Mouse (Mus musculus): ENCODE measurements around the gene Jmy. TPM values are rescaled to one million over a fixed set of nuclear protein-coding genes. Genes with fewer than 3 reads are reported as not detected.

Jmy gene
- total RNA-seq, 2 experiments from 2014 or later: 32.8 to 33.8 TPM

DNA sequence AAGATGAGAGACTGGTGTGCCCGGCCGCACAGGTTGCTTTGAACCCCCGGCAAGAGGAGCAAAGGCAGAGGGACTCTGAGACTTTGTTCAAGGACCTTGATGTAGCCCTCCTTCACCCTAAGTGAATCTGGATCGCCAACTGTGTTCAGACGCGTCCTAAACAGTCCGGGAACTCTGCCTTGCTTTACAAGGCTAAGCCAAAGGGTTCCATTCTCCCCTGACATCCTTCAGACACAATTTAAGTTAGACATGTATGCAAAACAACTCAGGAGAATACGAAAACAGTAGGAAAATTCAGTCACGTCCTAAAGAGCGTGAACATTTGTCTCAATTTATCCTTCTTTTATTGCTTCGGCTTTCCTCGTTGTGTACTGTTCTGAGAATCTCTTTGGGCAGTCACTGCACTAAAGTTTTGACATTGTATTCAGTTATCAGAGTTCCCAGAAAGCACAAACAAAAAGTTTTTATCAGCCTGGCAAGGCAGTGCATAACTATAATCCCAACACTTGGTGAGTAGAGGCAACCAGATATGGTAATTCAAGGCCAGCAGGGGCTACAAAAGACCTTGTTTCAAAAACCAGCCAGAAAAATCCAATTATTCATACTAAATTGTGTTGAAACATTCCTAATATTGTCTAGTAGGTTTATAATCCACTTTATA, 495 bp upstream of the Jmy start:
- intact Hi-C loops (cut with DNase I): loop anchor here (1.0 to 10.0 kb wide), 5 partner anchors 38 to 355 kb away; partner anchors contain the start of gene Cmya5
- peak overlapping the region; percentile 97 for H3K27ac ChIP-seq
- no peak for TF ChIP-seq CTCF (IDR thresholded peaks at IDR 0.05)
- peak overlapping the region; percentile 85 for H3K4me3 ChIP-seq
- DNase-seq: no peak

DNA sequence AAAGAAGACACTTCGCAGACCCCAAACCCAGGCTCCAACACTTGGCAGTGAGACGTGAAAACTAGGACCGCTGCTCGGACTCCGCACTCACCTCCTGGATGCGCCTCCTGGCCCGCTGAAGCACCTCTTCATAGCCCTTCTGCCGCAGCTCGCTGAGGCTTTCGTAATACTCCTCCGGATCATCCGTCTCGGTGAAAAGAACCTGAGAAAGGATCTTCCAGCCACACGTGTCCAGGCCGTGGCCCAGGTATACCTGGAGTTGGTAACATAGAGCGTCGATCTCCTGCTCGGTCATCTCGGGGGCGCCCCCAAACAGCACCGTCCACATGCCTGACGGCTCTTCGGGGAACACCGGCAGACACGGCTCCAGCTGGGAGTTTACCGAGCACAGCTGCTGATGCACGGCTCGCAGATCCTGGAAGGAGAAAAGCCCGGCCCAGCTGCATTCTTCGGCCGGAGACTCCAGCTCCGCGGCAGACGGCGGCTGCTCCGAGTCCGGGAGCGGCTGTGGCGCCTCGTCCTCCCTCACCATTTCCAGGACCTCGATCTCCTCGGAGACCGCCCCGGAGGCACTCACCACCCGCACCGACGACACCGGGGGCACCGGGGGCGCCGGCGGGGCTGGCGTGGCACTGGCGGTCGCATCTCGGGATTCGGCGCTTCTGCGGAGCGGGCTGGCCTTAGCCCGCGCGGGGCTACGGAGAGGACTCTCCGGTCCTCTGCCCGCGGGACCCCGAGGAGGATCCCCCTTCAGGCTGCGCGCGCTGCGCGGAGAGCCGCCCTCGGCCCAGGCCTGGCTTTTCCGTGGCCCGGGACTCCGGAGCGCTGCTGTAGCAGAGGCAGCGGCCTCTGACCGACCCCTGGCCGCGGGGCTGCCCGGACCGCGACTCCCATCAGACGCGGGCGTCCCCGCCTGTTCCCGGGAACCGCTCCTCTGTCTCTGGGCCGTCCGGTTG, 1.1 kb downstream of the Jmy start:
- H3K27ac ChIP-seq: peak overlapping the region; percentile 97
- peak overlapping the region; percentile 85 for H3K4me3 ChIP-seq
- intact Hi-C loops (cut with DNase I): loop anchor here (1.0 to 10.0 kb wide), 5 partner anchors 36 to 354 kb away; partner anchors contain the start of gene Cmya5
- peak; percentile 61 for DNase-seq
- TF ChIP-seq CTCF (IDR thresholded peaks at IDR 0.05): no peak

DNA sequence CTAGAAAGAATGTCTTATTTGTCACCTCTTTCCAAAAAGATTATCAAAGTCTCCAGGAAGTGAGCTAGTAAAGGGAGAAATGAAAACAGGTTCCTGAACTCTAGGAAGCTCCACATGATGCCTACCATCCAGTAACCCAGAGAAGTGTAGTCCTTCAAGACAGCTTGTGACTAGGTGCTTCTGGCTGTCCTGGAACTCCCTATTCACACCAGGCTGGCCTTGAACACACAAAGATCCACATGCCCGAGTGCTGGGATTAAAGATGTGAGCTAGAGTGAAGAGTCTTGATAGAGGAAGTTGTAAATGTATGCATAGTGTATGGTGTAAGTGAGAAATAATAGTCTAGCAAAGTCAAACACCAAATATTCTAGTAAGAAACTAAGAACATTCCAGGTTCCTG, 2.6 kb downstream of the Jmy start:
- no peak for TF ChIP-seq CTCF (IDR thresholded peaks at IDR 0.05)
- Histone ChIP-seq H3K27ac (peak overlapping the region; percentile 97), H3K4me3 (peak overlapping the region; percentile 85)
- DNase-seq: no peak
- intact Hi-C loops (cut with DNase I): loop anchor here (5.0 to 10.0 kb wide), 4 partner anchors 35 to 352 kb away; partner anchors contain the start of gene Cmya5

DNA sequence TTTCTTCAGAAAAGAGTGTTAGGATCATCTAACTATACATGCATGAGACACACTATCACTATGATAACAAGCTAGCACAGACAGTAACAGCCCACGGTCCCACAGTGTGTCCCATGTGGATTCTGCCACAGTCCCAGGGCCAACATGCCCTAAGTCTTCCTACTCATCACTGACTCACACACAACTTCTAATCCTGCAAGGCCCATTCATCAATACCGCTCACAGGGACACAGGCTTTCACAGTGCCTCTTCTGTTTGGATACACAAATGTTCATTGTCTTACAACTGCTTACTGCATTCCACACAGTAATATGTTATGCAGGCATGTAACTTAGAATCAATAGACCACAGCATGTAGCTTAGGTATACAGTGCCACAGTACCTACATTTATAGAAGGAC, 11.1 kb downstream of the Jmy start:
- intact Hi-C loops (cut with DNase I): no loop called here
- DNase-seq: no peak
- Histone ChIP-seq H3K27ac (peak overlapping the region; percentile 36; the same call in 1 of the 2 replicates), H3K4me3 (no peak overlapping the region)
- no peak for TF ChIP-seq CTCF (IDR thresholded peaks at IDR 0.05)

DNA sequence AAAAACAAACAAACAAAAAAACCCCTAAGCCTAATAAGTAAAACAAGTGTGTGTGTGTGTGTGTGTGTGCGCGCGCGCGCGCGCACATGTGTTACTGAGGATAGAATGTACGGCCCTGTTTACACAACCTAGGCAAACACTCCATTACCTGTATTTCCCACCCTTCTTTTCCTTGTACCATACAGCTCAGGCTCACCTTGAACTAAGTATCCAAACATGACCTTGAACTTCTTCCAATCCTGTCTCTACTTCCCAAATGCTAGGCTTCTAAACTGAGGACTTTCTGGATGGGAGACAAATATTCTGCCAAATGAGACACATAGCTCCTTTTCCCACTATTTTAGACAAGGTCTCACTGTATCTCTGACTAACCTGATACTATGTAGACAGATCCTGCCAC, 11.9 kb downstream of the Jmy start:
- TF ChIP-seq CTCF (IDR thresholded peaks at IDR 0.05): no peak
- Histone ChIP-seq H3K27ac (peak overlapping the region; percentile 36; the same call in 1 of the 2 replicates), H3K4me3 (no peak overlapping the region)
- DNase-seq: no peak
- intact Hi-C loops (cut with DNase I): no loop called here

DNA sequence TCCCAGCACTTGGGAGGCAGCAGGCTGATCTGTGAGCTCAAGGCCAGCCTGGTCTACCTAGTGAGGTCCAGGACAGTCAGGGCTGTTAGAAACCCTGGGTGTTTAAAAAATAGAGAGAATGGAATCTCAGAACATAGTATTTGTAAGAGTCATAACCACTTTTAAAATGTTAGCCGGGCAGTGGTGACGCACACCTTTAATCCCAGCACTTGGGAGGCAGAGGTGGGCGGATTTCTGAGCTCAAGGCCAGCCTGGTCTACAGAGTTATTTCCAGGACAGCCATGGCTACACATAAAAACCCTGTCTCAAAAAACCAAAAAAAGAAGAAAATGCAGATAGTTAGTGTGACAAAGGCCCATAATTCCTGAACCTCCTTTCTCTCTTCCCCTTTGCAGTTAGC, 15.3 kb downstream of the Jmy start:
- TF ChIP-seq CTCF (IDR thresholded peaks at IDR 0.05): no peak
- intact Hi-C loops (cut with DNase I): no loop called here
- DNase-seq: no peak

DNA sequence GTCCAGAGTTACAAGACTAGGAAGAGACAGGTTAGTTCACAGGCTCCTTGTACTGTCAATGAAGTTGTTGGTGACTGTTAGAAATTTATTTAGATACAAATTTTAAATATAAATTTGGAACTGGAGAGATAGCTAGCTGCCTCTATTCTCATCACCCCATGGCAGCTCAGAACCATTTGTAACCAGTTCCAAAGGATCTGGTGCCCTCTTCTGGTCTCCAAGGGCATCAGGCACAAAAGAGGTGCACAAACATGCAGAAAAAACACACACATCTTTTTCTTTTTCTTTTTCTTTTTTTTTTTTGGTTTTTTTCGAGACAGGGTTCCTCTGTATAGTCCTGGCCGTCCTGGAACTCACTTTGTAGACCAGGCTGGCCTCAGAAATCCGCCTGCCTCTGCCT, 18.5 kb downstream of the Jmy start:
- peak; percentile 15; the same call in 1 of the 2 replicates for TF ChIP-seq CTCF (IDR thresholded peaks at IDR 0.05)
- no peak for DNase-seq
- Histone ChIP-seq H3K27ac (no peak overlapping the region), H3K4me3 (no peak overlapping the region)
- intact Hi-C loops (cut with DNase I): no loop called here

More for the DNA sequence above, 15.3 kb downstream of the Jmy start:
- H3K4me3 ChIP-seq: no peak overlapping the region
- H3K27ac ChIP-seq: no peak overlapping the region

DNA sequence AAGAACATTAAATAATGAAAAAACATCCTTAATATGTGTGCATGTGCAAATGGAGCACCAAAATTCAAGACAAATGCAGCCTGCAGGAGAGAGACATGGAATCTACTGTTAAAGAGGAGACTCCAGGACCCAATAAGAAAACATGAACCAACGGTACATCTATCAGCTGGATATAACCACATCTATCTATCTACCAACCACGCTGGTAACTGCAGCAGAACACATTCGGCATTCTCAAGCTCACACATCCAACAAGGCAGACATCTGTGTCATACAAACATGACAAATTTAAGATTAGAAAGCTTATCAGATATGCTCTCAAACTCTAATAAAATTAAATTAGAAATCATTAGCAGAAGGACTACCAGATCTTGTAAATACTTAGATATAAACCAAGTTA, 21.3 kb downstream of the Jmy start:
- no peak for TF ChIP-seq CTCF (IDR thresholded peaks at IDR 0.05)
- DNase-seq: no peak
- intact Hi-C loops (cut with DNase I): no loop called here
- no peak overlapping the region for H3K27ac ChIP-seq
- H3K4me3 ChIP-seq: no peak overlapping the region

DNA sequence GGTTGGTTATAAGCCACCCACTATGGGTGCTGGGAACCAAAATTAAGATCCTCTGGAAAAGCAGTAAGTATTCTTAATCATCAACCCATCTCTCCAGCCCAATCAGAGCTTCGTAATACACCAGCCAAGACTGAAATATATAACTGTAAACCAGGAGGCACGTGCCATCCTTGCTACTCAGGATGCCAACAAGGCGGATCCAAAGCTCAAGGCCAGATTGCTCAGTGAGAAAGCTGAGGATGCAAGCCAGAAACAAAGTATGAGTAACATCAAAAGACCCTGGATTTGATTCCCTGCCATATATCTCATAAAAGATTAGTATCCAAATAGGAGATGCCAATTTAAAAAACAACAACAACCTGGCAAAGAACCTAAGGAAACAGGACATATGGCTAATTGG, 31.3 kb downstream of the Jmy start:
- intact Hi-C loops (cut with DNase I): no loop called here
- no peak for TF ChIP-seq CTCF (IDR thresholded peaks at IDR 0.05)
- no peak for DNase-seq
- no peak overlapping the region for H3K4me3 ChIP-seq
- H3K27ac ChIP-seq: no peak overlapping the region

DNA sequence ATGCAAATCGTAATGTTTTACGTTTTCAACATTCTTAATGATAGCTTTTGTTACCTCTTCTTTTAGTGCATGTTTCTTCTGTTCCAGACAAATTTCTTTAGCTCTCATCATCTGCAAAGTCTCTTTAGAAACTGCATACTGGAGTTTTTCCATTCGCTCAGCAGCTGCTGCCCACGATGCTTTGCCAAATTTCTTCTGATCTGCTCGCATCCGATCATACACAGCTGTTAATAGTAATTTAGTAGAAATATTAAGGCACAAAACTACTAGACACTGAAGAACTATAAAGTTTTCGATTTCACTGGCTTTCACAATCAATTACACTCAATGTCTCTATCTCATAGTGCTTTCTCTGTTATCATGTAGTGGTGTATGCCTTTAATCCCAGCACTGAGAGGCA, 40.0 kb downstream of the Jmy start:
- DNase-seq: no peak
- TF ChIP-seq CTCF (IDR thresholded peaks at IDR 0.05): no peak
- peak overlapping the region; percentile 24; the same call in 1 of the 2 replicates for H3K27ac ChIP-seq
- intact Hi-C loops (cut with DNase I): no loop called here
- no peak overlapping the region for H3K4me3 ChIP-seq

DNA sequence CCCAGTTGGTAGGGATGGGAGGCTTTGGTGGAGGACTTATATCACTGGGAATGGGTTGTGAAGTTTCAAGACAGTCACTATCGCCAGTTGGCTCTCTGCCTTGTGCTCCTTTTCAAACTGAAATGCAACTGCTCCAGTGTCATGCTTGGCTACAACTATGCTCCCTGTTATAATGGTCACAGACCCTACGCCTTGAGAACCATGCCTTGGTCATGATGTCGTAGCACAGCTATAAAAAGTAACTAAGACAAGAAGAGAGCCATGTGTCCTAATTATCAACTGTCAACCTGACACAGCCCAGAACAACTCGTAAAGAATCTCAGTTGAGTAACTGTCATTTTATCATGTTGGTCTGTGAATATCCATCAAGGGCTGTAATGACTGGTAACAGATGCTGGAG, 41.0 kb downstream of the Jmy start:
- Histone ChIP-seq H3K27ac (peak overlapping the region; percentile 62), H3K4me3 (no peak overlapping the region)
- peak; percentile 36 for DNase-seq
- intact Hi-C loops (cut with DNase I): no loop called here
- TF ChIP-seq CTCF (IDR thresholded peaks at IDR 0.05): no peak

DNA sequence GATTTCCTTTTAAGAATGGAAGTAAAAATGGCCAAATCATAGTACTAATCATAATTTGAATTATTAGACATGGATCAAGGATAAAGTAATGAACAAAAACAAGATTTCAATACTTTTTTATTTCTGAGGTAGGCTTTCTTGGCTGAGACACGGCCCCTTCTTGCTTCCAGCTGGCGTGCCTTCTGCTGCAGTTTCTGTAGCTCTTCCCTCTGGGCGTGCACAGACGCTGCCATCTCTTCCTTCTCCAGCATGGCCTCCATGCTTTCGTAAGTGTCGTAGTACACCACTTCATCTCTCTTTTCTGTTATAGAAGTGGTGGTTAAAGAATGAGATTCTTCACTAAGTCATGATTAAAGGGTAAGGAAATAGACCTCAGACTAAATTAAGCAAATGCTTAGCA, 46.3 kb downstream of the Jmy start:
- TF ChIP-seq CTCF (IDR thresholded peaks at IDR 0.05): no peak
- intact Hi-C loops (cut with DNase I): no loop called here
- DNase-seq: no peak
- Histone ChIP-seq H3K27ac (no peak overlapping the region), H3K4me3 (no peak overlapping the region)

DNA sequence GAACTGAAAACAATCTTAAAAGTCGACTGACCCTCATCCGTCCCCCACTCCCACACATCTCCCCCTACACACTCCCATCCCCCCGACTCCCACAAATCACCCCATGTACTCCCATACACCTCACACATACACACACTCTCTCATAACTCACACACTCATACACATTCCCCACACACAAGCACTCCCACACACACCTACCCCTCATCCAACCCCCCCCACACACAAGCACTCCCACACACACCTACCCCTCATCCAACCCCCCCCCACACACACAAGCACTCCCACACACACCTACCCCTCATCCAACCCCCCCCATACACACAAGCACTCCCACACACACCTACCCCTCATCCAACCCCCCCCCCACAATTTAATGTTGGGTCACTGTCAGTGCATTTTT, 59.4 kb downstream of the Jmy start:
- Histone ChIP-seq H3K27ac (no peak overlapping the region), H3K4me3 (no peak overlapping the region)
- DNase-seq: no peak
- TF ChIP-seq CTCF (IDR thresholded peaks at IDR 0.05): no peak
- intact Hi-C loops (cut with DNase I): no loop called here
